Mouse (Mus musculus) splenic B cell, adult 2 months (primary cell): ENCODE measurements around the gene Zfp369.
"Not testable (repeated sequence)": the region's sequence is repeated elsewhere in the genome, so short reads cannot be mapped to it uniquely, and the experiment has no call there.

ENCODE experiments used
- DNase-seq: peaks from one replicate; pipeline ENCODE4 v3.0.0-alpha.2; 2011; ENCODE audit warnings: low read depth, low spot score
- H3K27me3 ChIP-seq: 2 replicates; pipeline ENCODE4 v1.6.1; 2012; ENCODE audit warnings: mild to moderate bottlenecking, low read length, moderate library complexity, mixed read lengths; ENCODE audit not compliant: control insufficient read depth, poor library complexity, insufficient read depth, severe bottlenecking
- H3K36me3 ChIP-seq: 2 replicates; pipeline ENCODE4 v1.6.1; 2012; ENCODE audit warnings: mild to moderate bottlenecking, low read length, moderate library complexity, mixed read lengths; ENCODE audit not compliant: control insufficient read depth, poor library complexity, insufficient read depth, severe bottlenecking

Zfp369 gene

DNA sequence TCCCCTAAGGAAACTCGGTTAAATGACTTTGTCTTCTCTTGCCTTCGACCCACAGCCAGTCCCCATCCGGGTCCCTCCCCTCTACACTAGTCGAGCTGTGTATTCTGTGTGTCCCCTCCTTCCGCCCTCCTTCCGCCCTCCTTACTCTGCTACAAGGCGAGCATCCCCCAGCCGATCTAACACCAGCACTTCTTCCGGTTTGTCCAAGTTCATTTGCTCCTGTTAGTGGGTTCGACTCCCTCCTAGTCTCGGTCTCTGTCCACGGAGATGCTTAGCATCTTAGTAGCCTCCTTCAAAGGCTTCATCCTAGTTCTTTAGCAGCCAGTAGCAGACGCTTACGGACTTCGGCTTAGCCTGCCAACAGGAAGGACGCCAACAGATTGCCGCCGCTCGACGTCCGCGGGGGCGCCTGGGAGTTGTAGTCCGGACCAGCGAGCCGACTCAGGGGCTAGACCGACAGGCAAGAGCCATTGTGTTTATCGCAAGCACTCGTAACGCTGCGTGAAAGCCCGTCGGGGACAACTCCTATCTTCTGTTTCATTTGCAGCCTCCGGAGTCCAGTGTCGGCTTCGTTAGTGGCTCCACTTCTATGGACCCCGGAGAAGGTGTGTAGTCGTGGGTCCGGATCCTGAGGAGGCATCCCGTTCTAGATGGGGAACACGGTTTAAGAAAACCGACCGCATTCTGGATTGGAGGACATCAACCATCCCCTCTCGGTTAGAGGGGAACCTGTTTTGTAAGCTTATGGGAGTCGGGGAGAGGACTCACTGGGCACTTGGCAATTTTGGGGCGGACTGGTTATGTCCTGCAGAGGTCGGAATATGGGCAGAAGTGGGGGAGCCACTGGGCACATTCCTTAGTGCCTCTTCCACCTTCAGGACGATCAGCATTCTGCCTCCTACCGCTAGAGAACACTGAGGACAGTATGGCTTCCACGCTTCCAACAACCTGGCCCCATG lies at the start of gene Zfp369:
Gene Zfp369 (plus strand): TSS at position 432 of the 959 bp plus-strand sequence.
- Histone ChIP-seq H3K36me3 (no peaks in the 10 kb centered on the region), H3K27me3 (no peaks in the 10 kb centered on the region)
- peak; percentile 92 for DNase-seq

DNA sequence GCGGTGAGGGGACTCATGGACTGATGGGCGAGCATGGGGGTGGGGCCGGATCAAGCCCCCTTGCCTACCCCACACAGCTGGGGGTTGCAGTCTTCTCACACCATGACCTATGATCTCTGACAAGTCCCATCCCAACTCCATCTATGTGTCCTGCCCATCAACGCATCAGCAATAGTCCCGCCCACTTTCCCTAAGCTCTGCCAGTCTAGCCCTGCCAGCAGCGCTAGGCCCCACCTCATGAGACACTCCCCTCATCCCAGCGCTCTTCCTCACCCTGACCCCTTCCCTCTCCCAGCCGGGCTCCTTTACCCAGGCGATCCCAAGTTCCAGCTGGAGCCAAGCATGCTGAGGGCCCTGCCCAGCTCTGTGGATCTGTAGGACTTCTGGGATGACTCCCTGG lies 41.4 kb upstream of the Zfp369 start:
- Histone ChIP-seq H3K27me3 (no peaks in the 10 kb centered on the region), H3K36me3 (no peaks in the 10 kb centered on the region)
- no peak for DNase-seq

DNA sequence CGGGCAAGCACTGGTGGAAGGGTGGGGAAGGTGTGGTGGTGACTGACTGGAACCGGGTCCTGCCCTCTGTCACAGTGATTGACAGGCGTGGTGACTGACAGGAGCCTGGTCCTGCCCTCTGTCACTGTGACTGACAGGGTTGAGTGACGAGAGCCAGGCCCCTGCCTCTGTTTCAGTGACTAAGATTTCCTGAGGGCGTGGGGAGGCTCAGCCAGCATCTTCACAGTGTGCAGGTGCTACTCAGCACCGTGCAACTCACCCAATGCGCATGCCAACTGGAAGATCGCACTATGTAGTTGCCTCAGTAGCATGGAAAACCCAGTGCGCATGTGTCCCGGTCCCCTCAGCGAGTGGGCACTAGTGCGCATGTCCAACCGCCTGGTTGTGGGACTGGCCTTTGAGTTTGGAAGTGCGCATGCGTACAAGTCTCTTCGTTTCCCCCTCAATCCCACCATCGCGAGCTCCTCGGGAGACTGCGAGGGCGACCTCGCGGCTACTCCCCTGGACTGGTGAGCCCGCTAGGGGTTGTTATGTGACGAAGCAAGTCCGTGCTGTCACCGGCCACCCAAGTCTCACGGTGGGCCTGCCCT lies 38.0 kb upstream of the Zfp369 start:
- Histone ChIP-seq H3K36me3 (no peaks in the 10 kb centered on the region), H3K27me3 (no peaks in the 10 kb centered on the region)
- DNase-seq, result peak; percentile 98

DNA sequence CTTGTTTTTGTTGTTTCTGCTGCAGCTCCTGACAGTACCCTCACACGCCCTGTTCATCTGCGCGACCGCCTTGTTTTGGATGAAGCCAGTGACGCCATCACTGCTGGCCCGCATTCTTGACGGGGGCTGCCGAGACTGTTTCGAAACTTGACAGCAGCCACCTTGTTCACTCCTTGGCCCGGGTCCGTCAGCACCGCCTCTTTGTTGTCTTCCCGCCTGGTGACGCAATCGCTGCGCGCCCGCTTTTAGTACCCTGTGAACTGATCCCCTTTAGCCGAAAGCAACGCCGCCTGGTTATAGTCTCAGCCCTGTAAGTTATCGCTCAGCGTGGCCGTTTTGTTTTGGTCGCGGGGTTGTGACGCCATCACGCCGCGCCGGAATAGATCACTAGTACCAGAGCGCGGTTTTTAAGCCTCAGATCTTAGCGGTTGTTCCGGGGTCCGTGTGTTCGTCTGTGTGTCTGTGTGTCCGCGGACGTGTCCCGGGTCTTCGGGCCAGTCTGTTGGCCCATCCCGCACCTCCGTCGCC lies 37.5 kb upstream of the Zfp369 start:
- DNase-seq, result peak; percentile 94
- H3K27me3 ChIP-seq, result no peaks in the 10 kb centered on the region

DNA sequence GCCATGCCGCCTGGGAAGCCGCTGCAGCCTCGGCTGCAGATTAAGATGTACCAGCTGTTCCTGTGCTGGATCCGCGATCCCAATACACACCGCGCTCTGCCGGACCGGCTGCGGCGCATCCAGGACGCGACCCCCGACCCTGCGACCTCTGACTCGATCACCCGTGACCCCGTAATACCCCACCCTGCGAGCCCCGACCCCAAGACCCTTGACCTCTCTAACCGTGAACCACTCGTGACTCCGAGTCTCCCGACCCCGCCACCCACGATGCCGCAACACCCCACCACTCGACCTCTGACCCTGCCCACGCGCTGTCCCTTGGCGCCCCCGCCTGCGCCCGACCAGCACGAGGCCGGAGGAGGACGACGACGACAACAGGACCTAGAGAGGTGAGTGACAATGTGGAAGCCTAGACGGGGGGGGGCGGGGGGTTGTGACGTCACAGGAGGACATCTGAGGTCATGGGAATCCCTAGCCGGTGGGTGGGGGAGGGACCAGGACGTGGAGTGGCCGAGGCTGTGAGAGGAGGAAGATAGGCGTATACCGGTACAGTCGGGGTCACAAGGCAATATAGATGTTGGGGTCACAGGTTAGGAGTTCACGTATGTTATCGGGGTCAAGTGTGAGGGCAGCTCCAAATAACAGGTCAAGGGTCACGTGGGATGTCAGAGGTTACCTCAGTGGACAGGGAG lies 36.8 kb upstream of the Zfp369 start:
- Histone ChIP-seq H3K27me3 (no peaks in the 10 kb centered on the region), H3K36me3 (no peaks in the 10 kb centered on the region)
- DNase-seq, result peak; percentile 75

More for the DNA sequence above, 37.5 kb upstream of the Zfp369 start:
- no peaks in the 10 kb centered on the region for H3K36me3 ChIP-seq

DNA sequence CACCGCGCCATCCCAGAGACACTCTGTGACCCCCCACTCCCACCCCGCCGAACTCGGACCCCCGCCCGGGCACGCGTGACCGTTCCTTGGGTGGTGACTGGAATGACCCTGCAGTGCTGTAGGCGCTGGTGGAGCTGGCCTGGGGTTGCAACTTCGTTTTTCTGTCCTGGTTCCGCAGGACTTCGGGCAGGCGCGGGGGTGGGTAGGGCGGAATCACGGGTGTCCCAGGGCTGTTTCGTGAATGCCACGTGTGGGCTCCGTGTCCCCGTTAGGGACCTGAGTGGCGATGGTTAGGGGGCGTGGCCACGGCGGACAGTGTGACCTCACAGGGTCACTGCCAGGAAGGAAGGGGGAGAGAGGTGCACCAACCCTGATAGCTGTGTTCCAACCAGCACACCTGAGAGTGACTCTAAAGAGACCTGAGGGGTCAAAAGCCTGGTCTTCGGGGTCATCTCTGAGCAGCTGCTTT lies 36.3 kb upstream of the Zfp369 start:
- H3K36me3 ChIP-seq, result no peaks in the 10 kb centered on the region
- peak; percentile 24 for DNase-seq
- H3K27me3 ChIP-seq, result no peaks in the 10 kb centered on the region

DNA sequence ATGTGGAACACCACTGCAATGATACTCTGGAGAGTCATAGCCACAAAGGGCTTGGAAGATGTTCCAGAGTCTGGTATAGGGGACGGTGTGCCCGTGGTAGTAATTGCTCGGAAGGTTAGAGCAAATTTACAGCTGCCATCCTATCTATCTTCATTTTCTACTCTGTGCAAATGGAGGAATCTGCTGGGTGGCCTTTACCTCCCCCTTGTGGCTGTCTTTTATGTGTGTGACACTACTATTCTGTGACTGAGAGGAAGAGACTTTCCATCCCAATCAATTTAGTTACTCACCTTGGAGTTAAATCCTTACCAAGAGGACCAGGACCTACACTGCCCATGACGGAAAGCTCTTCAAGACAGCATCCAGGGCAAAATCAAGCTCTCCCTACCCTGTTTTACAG lies 35.3 kb upstream of the Zfp369 start:
- Histone ChIP-seq H3K27me3 (no peaks in the 10 kb centered on the region), H3K36me3 (no peaks in the 10 kb centered on the region)
- peak; percentile 59 for DNase-seq

DNA sequence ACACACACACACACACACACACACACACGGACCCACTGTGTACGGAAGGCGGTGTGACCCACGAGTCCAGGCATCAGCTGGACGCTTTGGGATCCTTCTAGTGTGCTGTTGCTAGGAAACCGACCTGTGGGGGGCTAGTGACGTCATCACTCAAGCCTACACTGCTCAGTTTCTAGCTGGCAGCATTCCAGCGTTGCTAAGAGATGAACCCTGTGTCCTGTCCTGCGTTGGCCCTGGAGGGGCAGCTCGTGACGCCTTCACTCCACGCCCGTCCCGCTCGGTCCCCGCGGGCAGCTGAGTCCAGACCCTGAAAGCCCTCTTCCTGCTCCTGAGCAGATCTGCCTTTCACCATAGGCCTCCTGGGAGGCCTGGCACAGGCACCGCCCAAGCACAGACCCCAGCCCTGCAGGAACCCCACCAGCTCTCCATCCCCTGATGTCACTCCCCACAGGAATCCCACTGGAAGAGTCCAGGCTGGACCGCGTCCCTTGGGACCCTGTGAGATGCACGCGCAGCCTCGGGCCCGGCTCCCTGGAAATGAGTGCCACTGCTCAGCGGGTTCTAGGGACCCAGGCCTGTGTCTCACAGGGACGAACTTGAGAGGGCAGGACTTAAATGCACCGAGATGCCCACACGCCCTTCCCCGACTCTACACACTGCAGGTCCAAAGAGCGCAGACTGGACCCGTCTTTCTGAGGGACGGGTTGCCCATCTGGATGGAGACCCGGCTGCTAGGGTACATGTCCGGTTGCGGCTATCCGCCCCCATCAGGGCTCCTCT lies 20.2 kb upstream of the Zfp369 start:
- no peaks in the 10 kb centered on the region for H3K27me3 ChIP-seq
- DNase-seq, result no peak
- no peaks in the 10 kb centered on the region; the same call in 1 of the 2 replicates for H3K36me3 ChIP-seq

DNA sequence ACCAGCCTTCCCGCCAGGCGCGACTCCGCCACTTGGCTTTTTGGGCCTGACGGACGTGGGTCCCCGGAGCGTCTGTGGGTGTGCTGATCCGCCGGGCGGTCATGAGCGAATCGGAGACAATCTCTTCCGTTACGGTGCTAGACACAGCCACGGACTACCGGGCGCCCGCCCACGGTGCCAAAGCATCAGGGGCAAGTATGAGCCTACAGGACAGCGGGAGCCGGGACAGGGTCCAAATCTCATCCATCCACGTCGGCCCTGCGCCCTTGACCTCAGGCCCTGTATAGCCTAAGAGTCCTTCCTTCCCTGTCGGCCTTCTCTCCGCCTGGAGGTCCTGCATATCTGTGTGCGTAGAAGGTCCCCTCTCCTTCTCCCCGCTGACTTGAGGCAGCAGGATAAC lies 19.4 kb upstream of the Zfp369 start, which contains the start of gene Gm10775:
Gene Gm10775 (plus strand): TSS at position 301 of the 400 bp plus-strand sequence.
- no peak for DNase-seq
- H3K27me3 ChIP-seq, result no peaks in the 10 kb centered on the region
- H3K36me3 ChIP-seq, result peaks cover 3% of the 10 kb centered on the region; the same call in 1 of the 2 replicates

DNA sequence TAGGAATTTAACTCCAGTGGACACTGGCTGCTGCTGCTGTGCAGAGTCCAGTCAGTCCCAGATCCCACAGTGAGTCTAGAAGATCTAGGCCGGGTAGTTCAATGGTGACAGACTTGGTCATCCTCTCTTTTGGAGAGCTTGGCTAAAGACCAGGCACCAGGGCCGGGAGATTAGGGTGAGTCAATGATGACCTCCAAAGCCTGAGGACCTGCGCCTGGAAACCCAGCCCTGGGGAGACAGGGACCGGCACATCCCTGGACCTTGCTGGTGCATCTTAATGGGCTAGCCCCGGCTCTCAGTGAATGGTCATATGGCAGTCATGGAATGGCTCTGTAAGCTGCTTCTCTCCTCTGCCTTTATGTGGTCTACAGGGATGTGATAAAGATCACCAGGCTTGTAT lies 16.5 kb upstream of the Zfp369 start:
- DNase-seq, result no peak
- peaks cover 3% of the 10 kb centered on the region; the same call in 1 of the 2 replicates for H3K36me3 ChIP-seq
- no peaks in the 10 kb centered on the region for H3K27me3 ChIP-seq

DNA sequence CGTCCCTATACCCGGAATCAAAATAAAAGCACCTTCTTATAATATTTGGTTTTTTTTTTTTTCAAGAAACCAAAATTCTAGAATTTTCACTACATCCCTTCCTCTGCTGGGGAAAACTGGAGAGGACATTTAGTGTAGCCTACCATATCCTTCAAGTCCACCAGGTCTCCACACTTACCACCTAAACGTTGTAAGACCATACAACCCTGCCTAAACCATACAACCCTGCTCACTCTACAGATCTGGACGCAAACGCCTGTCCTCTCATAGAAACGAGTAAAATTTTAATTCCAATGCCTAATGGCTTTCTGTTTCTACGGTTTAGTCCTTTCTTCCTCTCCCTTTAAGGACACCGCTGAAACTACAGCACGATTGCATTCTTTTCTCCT lies 626 bp upstream of the Zfp369 start:
- Histone ChIP-seq H3K27me3 (no peaks in the 10 kb centered on the region), H3K36me3 (no peaks in the 10 kb centered on the region)
- DNase-seq, result no peak

DNA sequence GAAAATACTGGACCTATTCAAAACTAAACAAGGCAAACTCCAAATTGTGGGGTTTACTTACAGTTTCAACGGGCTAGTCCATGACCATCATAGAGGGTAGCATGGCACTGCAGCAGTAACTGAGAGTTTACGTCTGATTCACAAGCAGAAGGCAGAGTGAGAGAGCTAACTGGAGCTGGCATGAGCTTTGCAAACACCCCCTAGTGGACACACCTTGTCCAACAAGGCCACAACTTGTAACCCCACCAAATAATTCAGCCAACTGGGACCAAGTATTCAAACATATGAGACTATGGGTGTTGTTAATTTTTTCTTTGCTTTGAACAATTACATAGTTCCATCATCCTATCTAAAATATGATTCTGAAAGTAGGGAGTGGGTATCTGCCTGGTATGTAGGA lies 8.2 kb downstream of the Zfp369 start:
- Histone ChIP-seq H3K27me3 (no peaks in the 10 kb centered on the region), H3K36me3 (peaks cover 8% of the 10 kb centered on the region; the same call in 1 of the 2 replicates)
- peak; percentile 47 for DNase-seq

DNA sequence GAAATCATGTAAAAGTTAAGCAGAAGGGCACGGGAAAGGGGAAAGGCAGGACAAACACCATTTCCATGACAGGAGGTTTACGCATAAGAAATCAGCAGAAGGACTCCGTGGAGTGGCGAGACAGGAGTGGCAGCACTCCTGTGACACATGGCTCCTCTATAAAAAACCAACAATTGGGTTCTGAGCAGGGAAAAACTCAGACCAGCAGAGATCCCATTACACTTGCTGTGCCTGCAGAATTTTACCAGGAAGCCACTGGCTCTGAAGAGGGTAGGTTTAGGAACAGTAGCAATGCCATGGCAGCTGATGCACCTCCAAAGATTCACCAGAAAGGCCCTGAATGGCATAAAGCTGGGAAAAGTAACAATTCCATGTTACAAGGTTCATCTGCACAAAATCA lies 17.7 kb downstream of the Zfp369 start:
- Histone ChIP-seq H3K27me3 (no peaks in the 10 kb centered on the region), H3K36me3 (peaks cover 23% of the 10 kb centered on the region)
- DNase-seq, result no peak

DNA sequence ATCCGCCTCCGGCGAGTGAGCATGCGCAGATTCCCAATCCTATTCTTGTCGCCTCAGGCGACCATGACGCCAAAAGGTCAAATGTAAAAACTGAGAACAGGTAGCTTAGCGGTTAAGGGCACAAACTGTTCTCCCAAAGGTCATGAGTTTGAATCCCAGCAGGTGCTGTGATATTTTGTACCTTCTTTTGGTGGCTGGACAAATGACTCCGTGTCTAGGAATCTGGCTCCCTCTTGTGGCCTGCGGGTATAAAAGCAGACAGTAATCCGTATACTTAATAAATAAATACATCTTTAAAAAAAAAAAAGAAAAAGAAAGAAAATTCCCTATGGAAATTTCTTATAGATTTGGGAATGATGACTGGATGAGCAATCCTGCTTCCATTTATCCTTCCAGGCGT lies 32.2 kb downstream of the Zfp369 start:
- DNase-seq, result peak; percentile 55
- not testable (repeated sequence) for H3K36me3 ChIP-seq, H3K27me3 ChIP-seq
